Mouse (Mus musculus): ENCODE results near the gene Bcl2l15.
A peak's percentile ranks its signal among the peaks of the same experiment; 100 is the strongest.

Gene Bcl2l15

DNA sequence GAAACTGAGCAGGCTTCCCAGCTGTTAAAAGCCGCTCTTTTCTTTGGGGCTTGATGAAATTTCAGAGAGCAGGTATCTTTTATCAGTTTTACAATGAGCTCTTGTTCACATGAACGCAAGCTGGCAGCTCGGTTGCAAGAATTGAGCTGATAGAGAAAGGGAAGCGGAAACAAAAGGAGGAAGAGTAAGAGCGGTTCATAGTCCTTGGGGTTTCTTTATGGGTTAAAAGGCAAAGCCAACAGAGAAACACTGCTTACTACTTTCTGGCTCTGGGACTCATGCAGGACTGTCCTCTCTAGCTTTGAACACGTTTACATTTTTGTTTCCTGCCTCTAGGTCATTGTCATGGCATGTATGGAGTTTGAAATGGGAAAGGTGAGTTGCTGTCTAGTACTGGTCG, 41.9 kb downstream of the Bcl2l15 start:
- DNase-seq, result no peak

DNA sequence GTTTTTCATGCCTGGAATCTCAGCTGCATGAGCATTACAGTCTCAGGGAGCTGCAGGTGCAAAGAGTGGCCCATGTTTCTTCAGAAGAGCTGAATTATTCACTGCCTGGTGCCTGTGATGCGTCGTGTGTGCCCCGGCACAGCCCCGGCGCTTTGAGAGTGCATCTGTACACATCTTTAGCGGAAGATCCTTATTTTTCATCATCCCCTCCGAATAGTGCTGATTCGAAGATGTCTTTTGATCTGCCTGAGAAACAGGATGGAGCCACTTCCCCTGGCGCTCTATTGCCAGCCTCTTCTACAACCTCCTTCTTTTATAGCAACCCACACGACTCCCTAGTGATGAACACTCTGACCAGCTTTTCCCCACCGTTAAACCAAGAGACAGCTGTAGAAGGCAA, 53.5 kb downstream of the Bcl2l15 start:
- no peak for DNase-seq

DNA sequence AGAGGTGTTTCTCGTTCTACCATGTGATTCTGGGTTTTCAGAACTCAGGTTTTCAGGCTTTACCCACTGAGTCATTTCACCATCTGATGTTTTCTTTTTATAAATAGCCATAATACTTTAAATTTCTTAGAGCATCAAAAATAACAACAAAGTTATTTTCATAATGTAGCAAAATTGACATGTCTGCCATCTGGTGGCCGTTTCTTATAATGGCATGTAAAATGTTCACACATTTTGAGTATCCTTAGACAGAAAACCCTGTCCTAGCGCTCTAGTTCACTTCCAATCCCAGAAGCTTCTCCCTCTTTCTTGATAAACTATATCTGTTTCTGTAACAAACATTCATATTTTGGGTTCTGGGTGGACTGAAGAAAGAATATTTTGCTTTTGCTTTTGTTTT, 55.2 kb downstream of the Bcl2l15 start:
- peak; percentile 67 for DNase-seq

DNA sequence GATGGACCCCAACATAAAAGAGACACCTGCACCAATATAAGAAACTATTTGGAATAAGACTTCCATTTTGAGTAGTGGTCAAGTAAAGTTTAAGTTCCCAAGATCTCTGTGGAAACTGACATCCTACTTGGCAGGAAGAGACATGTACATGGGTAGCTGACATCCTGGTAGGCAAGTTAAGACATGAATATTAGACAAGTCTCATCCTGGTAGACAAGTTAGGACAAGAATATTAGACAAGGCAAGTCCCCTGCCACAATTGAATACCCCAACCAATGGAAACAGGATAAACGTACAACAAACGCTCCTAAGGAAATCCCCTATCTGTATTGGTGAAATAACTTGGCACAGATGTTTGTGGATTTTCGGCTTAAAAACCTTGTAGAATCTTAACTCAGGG, 61.0 kb downstream of the Bcl2l15 start:
- no peak for DNase-seq
